Mouse (Mus musculus): ENCODE data around the gene Mrpl28. TPM values are rescaled to one million over a fixed set of nuclear protein-coding genes. Genes with fewer than 3 reads are reported as not detected.
"Not testable (repeated sequence)": the region's sequence is repeated elsewhere in the genome, so short reads cannot be mapped to it uniquely, and the experiment has no call there.

The Mrpl28 gene
- total RNA-seq, 2 experiments from 2014 or later, result 63.1 to 152 TPM

DNA sequence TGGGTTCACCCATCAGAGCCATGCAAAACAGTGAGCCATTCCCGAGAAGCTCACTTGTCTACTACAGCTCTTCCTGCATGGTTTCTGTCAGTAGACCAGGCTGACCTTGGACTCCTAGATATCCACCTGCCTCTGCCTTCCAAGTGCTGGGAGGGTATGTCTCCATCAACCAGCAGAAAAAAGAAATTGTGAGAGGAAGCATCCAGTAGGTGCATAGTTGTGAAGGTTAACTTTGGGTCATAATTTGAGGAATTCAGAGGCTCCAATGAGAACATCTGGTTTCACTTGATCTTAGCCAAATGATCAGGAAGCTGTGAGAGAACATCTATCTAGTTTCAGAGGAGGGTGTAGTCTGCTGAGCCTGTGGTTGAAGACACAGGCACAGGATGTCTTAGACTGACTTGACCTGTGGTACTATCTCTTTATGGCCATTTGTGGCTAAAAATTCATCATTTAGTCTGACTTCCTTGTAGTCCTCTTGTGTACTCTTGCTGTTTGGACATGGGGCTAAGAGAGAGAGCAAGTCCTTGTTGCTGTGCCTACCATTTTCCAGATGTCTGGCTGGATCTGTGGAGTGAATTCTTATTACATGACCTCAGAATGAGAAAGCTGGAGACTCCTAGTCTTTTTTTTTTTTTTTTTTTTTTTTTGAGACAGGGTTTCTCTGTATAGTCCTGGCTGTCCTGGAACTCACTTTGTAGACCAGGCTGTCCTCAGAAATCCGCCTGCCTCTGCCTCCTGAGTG, 28.8 kb downstream of the Mrpl28 start:
- no peak for ATAC-seq (replicated peaks; ENCODE audit: low FRiP score, low TSS enrichment, poor library complexity, severe bottlenecking)

DNA sequence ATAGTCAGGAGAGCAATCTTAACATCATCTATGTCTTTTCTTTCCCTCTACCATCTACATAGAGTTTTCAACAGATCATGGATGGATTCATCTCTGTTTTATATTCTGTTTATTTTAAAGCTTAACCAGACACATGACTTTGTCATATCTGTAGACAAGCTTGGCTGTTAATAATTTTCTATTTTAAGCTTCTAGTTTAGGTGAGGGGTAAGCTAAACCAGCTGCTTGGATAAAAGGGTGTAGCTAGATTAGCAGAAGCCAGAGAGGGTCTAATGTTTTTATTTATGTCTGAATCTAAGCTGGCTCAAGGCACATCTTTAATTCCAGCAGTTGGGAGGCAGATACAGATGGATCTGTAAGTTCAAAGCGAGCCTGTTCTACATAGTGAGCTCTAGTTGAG, 39.4 kb downstream of the Mrpl28 start:
- no peak for ATAC-seq (replicated peaks; ENCODE audit: low FRiP score, low TSS enrichment, poor library complexity, severe bottlenecking)

DNA sequence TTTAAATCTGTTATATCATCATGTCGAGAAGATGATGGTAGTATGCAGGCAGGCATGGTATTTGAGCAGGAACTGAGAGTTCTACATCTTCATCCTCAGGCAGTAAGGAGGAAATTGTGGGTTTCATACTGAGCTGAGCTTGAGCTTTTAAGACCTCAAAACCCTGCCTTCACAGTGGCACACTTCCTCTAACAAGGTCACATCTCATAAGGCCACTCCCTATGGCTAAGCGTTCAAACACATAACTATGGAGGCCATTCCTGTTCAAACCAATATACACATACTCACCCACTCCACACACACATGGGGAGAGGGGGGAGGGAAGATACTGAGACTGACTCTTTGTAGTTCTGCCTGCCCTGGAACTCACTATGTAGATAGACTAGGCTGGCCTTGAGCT, 44.7 kb downstream of the Mrpl28 start:
- ATAC-seq (replicated peaks; ENCODE audit: low FRiP score, low TSS enrichment, poor library complexity, severe bottlenecking), result no peak

DNA sequence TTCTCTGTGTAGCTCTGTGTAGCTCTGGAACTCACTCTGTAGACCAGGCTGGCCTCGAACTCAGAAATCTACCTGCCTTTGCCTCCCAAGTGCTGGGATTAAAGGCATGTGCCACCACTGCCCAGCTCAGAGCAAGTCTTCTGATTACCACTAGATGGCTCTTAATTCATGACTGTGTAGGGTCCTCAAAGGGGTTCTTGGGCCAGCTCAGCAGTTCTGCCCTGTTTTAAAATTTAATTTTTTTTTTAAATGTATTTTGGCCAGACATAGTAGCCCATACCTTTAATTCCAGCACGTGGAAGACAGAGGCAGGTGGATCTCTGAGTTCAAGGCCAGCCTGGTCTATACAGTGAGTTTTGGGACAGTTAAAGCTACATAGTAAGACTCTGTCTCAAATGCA, 51.9 kb downstream of the Mrpl28 start:
- not testable (repeated sequence) for ATAC-seq (replicated peaks; ENCODE audit: low FRiP score, low TSS enrichment, poor library complexity, severe bottlenecking)

Other genes with a start within 250 kb of the Mrpl28 start
- 26.3 and 37.6 TPM in 2 replicates for gene Mettl26, start 248.4 kb upstream of the Mrpl28 start, total RNA-seq (2014; fragmentation: Nextera tagmentation)
- gene Mettl26, start 248.4 kb upstream of the Mrpl28 start, total RNA-seq (2017), result 9.3 and 19.8 TPM in 2 replicates
- gene Wfikkn1, start 242.6 kb upstream of the Mrpl28 start, total RNA-seq (2014; fragmentation: Nextera tagmentation), result 0.87 TPM in 1 of 2 replicates, not detected in the other
- 0.19 and 1.4 TPM in 2 replicates for gene Wfikkn1, start 242.6 kb upstream of the Mrpl28 start, total RNA-seq (2017)
- gene Rab40c, start 203.8 kb upstream of the Mrpl28 start, total RNA-seq (2014; fragmentation: Nextera tagmentation), result 2.4 and 8.9 TPM in 2 replicates
- gene Rab40c, start 203.8 kb upstream of the Mrpl28 start, total RNA-seq (2017), result 7.9 and 30.2 TPM in 2 replicates
- 211 and 231 TPM in 2 replicates for gene Pigq, start 178.6 kb upstream of the Mrpl28 start, total RNA-seq (2014; fragmentation: Nextera tagmentation)
- gene Pigq, start 178.6 kb upstream of the Mrpl28 start, total RNA-seq (2017), result 102 and 156 TPM in 2 replicates
- gene Nhlrc4, start 178.5 kb upstream of the Mrpl28 start, total RNA-seq (2014; fragmentation: Nextera tagmentation), result not detected in 2 replicates
- not detected in 2 replicates for gene Nhlrc4, start 178.5 kb upstream of the Mrpl28 start, total RNA-seq (2017)
- not detected in 2 replicates for gene A930017K11Rik, start 170.9 kb upstream of the Mrpl28 start, total RNA-seq (2014; fragmentation: Nextera tagmentation)
- gene A930017K11Rik, start 170.9 kb upstream of the Mrpl28 start, total RNA-seq (2017), result 0.05 TPM in 1 of 2 replicates, not detected in the other
- gene Capn15, start 137.7 kb upstream of the Mrpl28 start, total RNA-seq (2014; fragmentation: Nextera tagmentation), result 14.8 and 18.4 TPM in 2 replicates
- 1.7 and 3.5 TPM in 2 replicates for gene Capn15, start 137.7 kb upstream of the Mrpl28 start, total RNA-seq (2017)
- 0.48 and 3.2 TPM in 2 replicates for gene Rab11fip3, start 53.9 kb upstream of the Mrpl28 start, total RNA-seq (2014; fragmentation: Nextera tagmentation)
- gene Rab11fip3, start 53.9 kb upstream of the Mrpl28 start, total RNA-seq (2017), result 0.33 and 0.65 TPM in 2 replicates
- 6.8 and 7.7 TPM in 2 replicates for gene Decr2, start 33.2 kb upstream of the Mrpl28 start, total RNA-seq (2014; fragmentation: Nextera tagmentation)
- 5.6 and 7.8 TPM in 2 replicates for gene Decr2, start 33.2 kb upstream of the Mrpl28 start, total RNA-seq (2017)
- gene Nme4, start 27.9 kb upstream of the Mrpl28 start, total RNA-seq (2014; fragmentation: Nextera tagmentation), result 103 and 104 TPM in 2 replicates
- 70.5 and 80.3 TPM in 2 replicates for gene Nme4, start 27.9 kb upstream of the Mrpl28 start, total RNA-seq (2017)
- gene Tmem8, start 10.2 kb upstream of the Mrpl28 start, total RNA-seq (2014; fragmentation: Nextera tagmentation), result 38.1 and 41.1 TPM in 2 replicates
- 6.0 and 18.4 TPM in 2 replicates for gene Tmem8, start 10.2 kb upstream of the Mrpl28 start, total RNA-seq (2017)
- 29.2 and 32.1 TPM in 2 replicates for gene Axin1, start 15.2 kb downstream of the Mrpl28 start, total RNA-seq (2014; fragmentation: Nextera tagmentation)
- gene Axin1, start 15.2 kb downstream of the Mrpl28 start, total RNA-seq (2017), result 39.9 and 208 TPM in 2 replicates
- gene Pdia2, start 75.6 kb downstream of the Mrpl28 start, total RNA-seq (2014; fragmentation: Nextera tagmentation), result 14.1 and 22.5 TPM in 2 replicates
- 6.6 and 13.9 TPM in 2 replicates for gene Pdia2, start 75.6 kb downstream of the Mrpl28 start, total RNA-seq (2017)
- gene Rgs11, start 79.5 kb downstream of the Mrpl28 start, total RNA-seq (2014; fragmentation: Nextera tagmentation), result 1.4 TPM in 1 of 2 replicates, not detected in the other
- gene Rgs11, start 79.5 kb downstream of the Mrpl28 start, total RNA-seq (2017), result not detected in 2 replicates
- gene Arhgdig, start 84.3 kb downstream of the Mrpl28 start, total RNA-seq (2014; fragmentation: Nextera tagmentation), result 6.3 and 10.4 TPM in 2 replicates
- 1.0 and 4.5 TPM in 2 replicates for gene Arhgdig, start 84.3 kb downstream of the Mrpl28 start, total RNA-seq (2017)
- 5.5 and 6.2 TPM in 2 replicates for gene Fam234a, start 120.7 kb downstream of the Mrpl28 start, total RNA-seq (2014; fragmentation: Nextera tagmentation)
- gene Fam234a, start 120.7 kb downstream of the Mrpl28 start, total RNA-seq (2017), result 4.6 and 5.3 TPM in 2 replicates
- 92.6 and 106 TPM in 2 replicates for gene Luc7l, start 129.4 kb downstream of the Mrpl28 start, total RNA-seq (2014; fragmentation: Nextera tagmentation)
- gene Luc7l, start 129.4 kb downstream of the Mrpl28 start, total RNA-seq (2017), result 156 and 197 TPM in 2 replicates